Mouse (Mus musculus) lung, postnatal 0 days (tissue): Measurements from ENCODE around the gene Prickle2. TPM values are rescaled to one million over a fixed set of nuclear protein-coding genes. Genes with fewer than 3 reads are reported as not detected.

ENCODE experiments used
- ATAC-seq: fragments of 200-750 bp; cut with Nextera tagmentation; 2 replicates; pipeline ENCODE4 v1.8.0; 2017; ENCODE audit warnings: moderate library complexity
- DNase-seq: peaks from one replicate; pipeline ENCODE4 v3.0.0-alpha.2; 2016; ENCODE audit warnings: low spot score
- H3K27ac ChIP-seq: fragments of 300-500 bp; sonication (generic); 2 replicates; pipeline ENCODE4 v1.5.1; 2014; ENCODE audit warnings: antibody characterized with exemption, mild to moderate bottlenecking, low read length, mixed read lengths
- H3K27me3 ChIP-seq: fragments of 300-500 bp; sonication (generic); replicated peaks from 2 replicates; pipeline ENCODE4 v1.6.1; 2014; ENCODE audit warnings: low read length, mixed read lengths; ENCODE audit not compliant: insufficient read depth
- H3K36me3 ChIP-seq: fragments of 300-500 bp; sonication (generic); 2 replicates; pipeline ENCODE4 v1.6.1; 2014; ENCODE audit warnings: low read length, mixed read lengths; ENCODE audit not compliant: insufficient read depth
- H3K4me1 ChIP-seq: fragments of 300-500 bp; sonication (generic); 2 replicates; pipeline ENCODE4 v1.6.1; 2014; ENCODE audit warnings: antibody characterized with exemption, low read depth, low read length, mixed read lengths; ENCODE audit not compliant: insufficient read depth
- H3K4me2 ChIP-seq: fragments of 300-500 bp; sonication (generic); replicated peaks from 2 replicates; pipeline ENCODE4 v1.6.1; 2014; ENCODE audit warnings: low read depth, mild to moderate bottlenecking, low read length, moderate library complexity, mixed read lengths
- H3K4me3 ChIP-seq: fragments of 300-500 bp; sonication (generic); 2 replicates; pipeline ENCODE4 v1.5.1; 2014; ENCODE audit warnings: low read depth, low read length
- H3K9ac ChIP-seq: fragments of 300-500 bp; sonication (generic); replicated peaks from 2 replicates; pipeline ENCODE4 v1.6.1; 2014; ENCODE audit warnings: low read depth, mild to moderate bottlenecking
- H3K9me3 ChIP-seq: fragments of 300-500 bp; sonication (generic); 2 replicates; pipeline ENCODE4 v1.6.1; 2016; ENCODE audit warnings: low read length, mixed read lengths
- CTCF ChIP-seq: IDR thresholded peaks from 2 replicates; pipeline ENCODE4 v1.5.1; 2016; ENCODE audit warnings: antibody characterized with exemption, mild to moderate bottlenecking
- EP300 ChIP-seq: IDR thresholded peaks from 2 replicates; pipeline ENCODE4 v1.6.1; 2016; ENCODE audit warnings: antibody characterized with exemption, mild to moderate bottlenecking, control low read depth
- WGBS: fragments of 180-500 bp; shearing (Covaris S2); extraction: QIAGEN DNeasy Blood & Tissue Kit; methylation state at CpG from one replicate; pipeline ENCODE4 v1.1.7; 2014; 5-methylcytosine and 5-hydroxymethylcytosine counted together
- polyA plus RNA-seq: library from polyadenylated mRNA; unstranded; fragments of >200 nt; fragmentation: Nextera tagmentation; extraction: Ambion mirVana; gene quantifications from 2 replicates; pipeline ENCODE4 v1.2.1, GENCODE M21; 2015

The Prickle2 gene
- polyA plus RNA-seq, 1 experiment from 2014 or later: 7.0 TPM

- WGBS: 4% methylated on average over 10 of the region's 10 CpGs
- ATAC-seq: peak; percentile 62; the same call in 1 of the 2 replicates
- no peaks in the 10 kb centered on the region for H3K27me3 ChIP-seq
- H3K9me3 ChIP-seq: no peaks in the 10 kb centered on the region
- no peak overlapping the region for H3K4me3 ChIP-seq
- no peaks in the 10 kb centered on the region for H3K36me3 ChIP-seq
- H3K9ac ChIP-seq: no peak overlapping the region
- 0 out of 2 replicates have a peak overlapping the region, but pooled peaks have one; percentile 14 for H3K4me2 ChIP-seq
- TF ChIP-seq EP300 (no peak), CTCF (peak; percentile 97)
- peak; percentile 85 for DNase-seq
- no peak overlapping the region for H3K27ac ChIP-seq
- H3K4me1 ChIP-seq: no peaks in the 10 kb centered on the region
Observed at GRCm38 (mm10) chr6:92728084-92728483, 22.1 kb upstream of the Prickle2 start.

- DNase-seq: no peak
- Histone ChIP-seq H3K4me2 (no peak overlapping the region), H3K36me3 (no peaks in the 10 kb centered on the region), H3K27ac (no peak overlapping the region), H3K9ac (no peak overlapping the region), H3K9me3 (no peaks in the 10 kb centered on the region), H3K4me3 (no peak overlapping the region), H3K27me3 (no peaks in the 10 kb centered on the region), H3K4me1 (no peaks in the 10 kb centered on the region)
- TF ChIP-seq EP300: no peak
- no peak for TF ChIP-seq CTCF
- no peak for ATAC-seq
- WGBS: 17% methylated on average over 7 of the region's 7 CpGs
Observed at GRCm38 (mm10) chr6:92727351-92727986, 21.5 kb upstream of the Prickle2 start.

GRCm38 (mm10) chr6:92726121-92726520 lies 20.2 kb upstream of the Prickle2 start:
- WGBS: 57% methylated on average over 5 of the region's 5 CpGs
- H3K9ac ChIP-seq: no peak overlapping the region

GRCm38 (mm10) chr6:92724394-92724793 lies 18.4 kb upstream of the Prickle2 start:
- Histone ChIP-seq H3K4me1 (no peaks in the 10 kb centered on the region), H3K4me3 (no peak overlapping the region), H3K27ac (no peak overlapping the region), H3K27me3 (no peaks in the 10 kb centered on the region), H3K4me2 (no peak overlapping the region), H3K36me3 (no peaks in the 10 kb centered on the region), H3K9ac (no peak overlapping the region), H3K9me3 (no peaks in the 10 kb centered on the region)
- WGBS: 73% methylated on average over 2 of the region's 2 CpGs
- no peak for TF ChIP-seq CTCF
- TF ChIP-seq EP300: no peak
- DNase-seq (no peak), ATAC-seq (no peak)

More at GRCm38 (mm10) chr6:92726121-92726520, 20.2 kb upstream of the Prickle2 start:
- Histone ChIP-seq H3K36me3 (no peaks in the 10 kb centered on the region), H3K4me1 (no peaks in the 10 kb centered on the region), H3K4me3 (no peak overlapping the region), H3K27ac (no peak overlapping the region), H3K27me3 (no peaks in the 10 kb centered on the region), H3K4me2 (no peak overlapping the region), H3K9me3 (no peaks in the 10 kb centered on the region)
- DNase-seq: no peak
- no peak for TF ChIP-seq CTCF
- TF ChIP-seq EP300: no peak
- ATAC-seq: no peak

- Histone ChIP-seq H3K27me3 (no peaks in the 10 kb centered on the region), H3K4me3 (no peak overlapping the region), H3K4me2 (no peak overlapping the region), H3K9me3 (no peaks in the 10 kb centered on the region), H3K9ac (no peak overlapping the region), H3K27ac (no peak overlapping the region), H3K36me3 (no peaks in the 10 kb centered on the region), H3K4me1 (no peaks in the 10 kb centered on the region)
- ATAC-seq (no peak), DNase-seq (no peak)
- TF ChIP-seq EP300: no peak
- WGBS: 48% methylated on average over 3 of the region's 3 CpGs
Observed at GRCm38 (mm10) chr6:92715806-92716205, 9.9 kb upstream of the Prickle2 start.

GRCm38 (mm10) chr6:92714748-92715147 lies 8.8 kb upstream of the Prickle2 start:
- Histone ChIP-seq H3K9ac (no peak overlapping the region), H3K4me3 (no peak overlapping the region), H3K4me2 (no peak overlapping the region), H3K27ac (no peak overlapping the region), H3K27me3 (no peaks in the 10 kb centered on the region), H3K36me3 (no peaks in the 10 kb centered on the region), H3K9me3 (no peaks in the 10 kb centered on the region), H3K4me1 (no peaks in the 10 kb centered on the region)
- DNase-seq: no peak
- no peak for ATAC-seq
- 78% methylated on average over 4 of the region's 4 CpGs for WGBS
- no peak for TF ChIP-seq CTCF
- TF ChIP-seq EP300: no peak
